Mouse (Mus musculus) small intestine, adult 2 months (tissue): ENCODE data around the gene Cngb1. TPM values are rescaled to one million over a fixed set of nuclear protein-coding genes. Genes with fewer than 3 reads are reported as not detected.

ENCODE experiments used
- H3K27ac ChIP-seq: fragments of 200-500 bp; 2 replicates; pipeline ENCODE4 v1.5.1; 2012; ENCODE audit warnings: low read depth, low read length, control low read depth, inconsistent platforms; ENCODE audit not compliant: insufficient read depth
- H3K27me3 ChIP-seq: fragments of 200-500 bp; 2 replicates; pipeline ENCODE4 v1.6.1; 2012; ENCODE audit warnings: mild to moderate bottlenecking, moderate library complexity, low read length, inconsistent platforms; ENCODE audit not compliant: control insufficient read depth, insufficient read depth
- H3K36me3 ChIP-seq: fragments of 200-500 bp; 2 replicates; pipeline ENCODE4 v1.6.1; 2012; ENCODE audit warnings: mild to moderate bottlenecking, low read length, control low read depth, inconsistent platforms; ENCODE audit not compliant: control insufficient read depth, insufficient read depth
- H3K4me1 ChIP-seq: fragments of 200-500 bp; 2 replicates; pipeline ENCODE4 v1.6.1; 2012; ENCODE audit warnings: low read length, inconsistent platforms, mixed read lengths; ENCODE audit not compliant: control insufficient read depth, insufficient read depth, insufficient read length
- H3K4me3 ChIP-seq: fragments of 200-500 bp; 2 replicates; pipeline ENCODE4 v1.5.1; 2012; ENCODE audit warnings: low read depth, mild to moderate bottlenecking, control low read depth, inconsistent platforms, low read length, moderate library complexity
- CTCF ChIP-seq: fragments of 200-500 bp; IDR thresholded peaks from 2 replicates; pipeline ENCODE4 v1.5.1; 2012; ENCODE audit warnings: low read depth, mild to moderate bottlenecking, control low read depth, inconsistent platforms, low read length, moderate library complexity, mixed read lengths; ENCODE audit not compliant: insufficient replicate concordance, insufficient read length; ENCODE audit errors: extremely low read depth
- POLR2A ChIP-seq: fragments of 200-500 bp; IDR thresholded peaks from 2 replicates; pipeline ENCODE4 v1.6.1; 2012; ENCODE audit warnings: low read depth, mild to moderate bottlenecking, control low read depth, inconsistent platforms, low read length, moderate library complexity
- WGBS: fragments of 180-500 bp; shearing (Covaris S2); methylation state at CpG from one replicate; pipeline ENCODE4 v1.1.7; 2018; 5-methylcytosine and 5-hydroxymethylcytosine counted together
- polyA plus RNA-seq: library from polyadenylated mRNA; depleted of rRNA; stranded (reverse); fragments of >200 nt; gene quantifications from 2 replicates; pipeline ENCODE4 v1.2.3, GENCODE M21; 2012; rRNA removed

The Cngb1 gene
- polyA plus RNA-seq, 1 experiment = 0.15 TPM

- TF ChIP-seq CTCF = no peak
- TF ChIP-seq POLR2A = no peak
- Histone ChIP-seq H3K4me1 (peaks cover 14% of the 10 kb centered on the region), H3K27ac (no peak overlapping the region), H3K36me3 (no peaks in the 10 kb centered on the region), H3K27me3 (no peaks in the 10 kb centered on the region), H3K4me3 (no peak overlapping the region)
- 67% methylated on average over 11 of the region's 11 CpGs for WGBS
Observed at GRCm38 (mm10) chr8:95195728-95196127, 110.7 kb downstream of the Cngb1 start.

- peaks cover 4% of the 10 kb centered on the region for H3K36me3 ChIP-seq
- H3K4me3 ChIP-seq = no peak overlapping the region
- peaks cover 11% of the 10 kb centered on the region for H3K4me1 ChIP-seq
- TF ChIP-seq CTCF (no peak), POLR2A (no peak)
- peak overlapping the region; percentile 81 for H3K27ac ChIP-seq
- no peaks in the 10 kb centered on the region for H3K27me3 ChIP-seq
- WGBS = 63% methylated on average over 9 of the region's 9 CpGs
Observed at GRCm38 (mm10) chr8:95191497-95192175, 114.7 kb downstream of the Cngb1 start.

Other genes starting within 250 kb of the Cngb1 start
- gene Katnb1, start 225.4 kb downstream of the Cngb1 start, polyA plus RNA-seq = 7.9 and 17.7 TPM in 2 replicates
- gene Kifc3, start 103.8 kb downstream of the Cngb1 start, polyA plus RNA-seq = 35.0 and 64.7 TPM in 2 replicates
- gene Tepp, start 4.0 kb upstream of the Cngb1 start, polyA plus RNA-seq = not detected in 2 replicates
- 5.2 and 8.7 TPM in 2 replicates for gene Zfp319, start 25.4 kb upstream of the Cngb1 start, polyA plus RNA-seq
- 13.4 and 21.2 TPM in 2 replicates for gene Usb1, start 25.7 kb upstream of the Cngb1 start, polyA plus RNA-seq
- gene Mmp15, start 45.7 kb upstream of the Cngb1 start, polyA plus RNA-seq = 19.7 and 28.7 TPM in 2 replicates
- 25.6 and 33.3 TPM in 2 replicates for gene Cfap20, start 128.3 kb upstream of the Cngb1 start, polyA plus RNA-seq
- 6.0 and 8.2 TPM in 2 replicates for gene Csnk2a2, start 183.5 kb upstream of the Cngb1 start, polyA plus RNA-seq
- gene Ccdc113, start 227.5 kb upstream of the Cngb1 start, polyA plus RNA-seq = not detected in 2 replicates